Mouse (Mus musculus): Measurements from ENCODE around the gene Raf1.

GRCm38 (mm10) chr6:115643315-115643714 is 33.1 kb downstream of the Raf1 start:
- no peak for TF ChIP-seq CHD2 (IDR thresholded peaks at IDR 0.05; ENCODE audit: low read length)
- no peak for TF ChIP-seq E2F4 (IDR thresholded peaks at IDR 0.05; ENCODE audit: borderline replicate concordance, low read depth, low read length)
- TF ChIP-seq HCFC1 (IDR thresholded peaks at IDR 0.05; ENCODE audit: low read depth, low read length) = no peak
- no peak for TF ChIP-seq POLR2AphosphoS2 (IDR thresholded peaks at IDR 0.05; ENCODE audit: low read length)
- TF ChIP-seq ZMIZ1 (IDR thresholded peaks at IDR 0.05; ENCODE audit: low read depth, low read length) = no peak
- no peak for TF ChIP-seq POLR2A (IDR thresholded peaks at IDR 0.05; ENCODE audit: control insufficient read depth in 1 of 2, insufficient read depth in 1 of 2, low read depth in 1 of 2, low read length in 2 of 2, poor library complexity in 1 of 2)
- TF ChIP-seq CTCF (IDR thresholded peaks at IDR 0.05 in 2 of 3, conservative IDR thresholded peaks at IDR 0.05 in 1 of 3; ENCODE audit: control insufficient read depth in 1 of 3, insufficient read depth in 1 of 3, low read depth in 2 of 3, low read length in 3 of 3, poor library complexity in 1 of 3, severe bottlenecking in 1 of 3) = no peak
- TF ChIP-seq KAT2A (conservative IDR thresholded peaks at IDR 0.05; ENCODE audit: low read depth, low read length) = no peak

Measured in MEL (cell line).